Mouse (Mus musculus): ENCODE data around the gene Cpsf6. TPM values are rescaled to one million over a fixed set of nuclear protein-coding genes. Genes with fewer than 3 reads are reported as not detected.

The Cpsf6 gene
- polyA plus RNA-seq, 1 experiment, result 12.6 TPM

- Histone ChIP-seq H3K4me3 (ENCODE audit: insufficient read depth, low read depth, low read length) (no peak overlapping the region), H3K27ac (replicated peaks; ENCODE audit: low read depth, low read length) (no peak overlapping the region), H3K4me1 (ENCODE audit: control insufficient read depth, insufficient read depth, insufficient read length, low read length) (no peaks in the 10 kb centered on the region)
These were observed 28.9 kb upstream of the Cpsf6 start for GRCm38 (mm10) chr10:117408545-117409372.

- H3K27ac ChIP-seq (replicated peaks; ENCODE audit: low read depth, low read length), result no peak overlapping the region
- no peak overlapping the region for H3K4me3 ChIP-seq (ENCODE audit: insufficient read depth, low read depth, low read length)
- H3K4me1 ChIP-seq (ENCODE audit: control insufficient read depth, insufficient read depth, insufficient read length, low read length), result no peaks in the 10 kb centered on the region
These were observed 28.0 kb upstream of the Cpsf6 start for GRCm38 (mm10) chr10:117407734-117408288.

- Histone ChIP-seq H3K4me1 (ENCODE audit: control insufficient read depth, insufficient read depth, insufficient read length, low read length) (no peaks in the 10 kb centered on the region), H3K27ac (replicated peaks; ENCODE audit: low read depth, low read length) (no peak overlapping the region), H3K4me3 (ENCODE audit: insufficient read depth, low read depth, low read length) (no peak overlapping the region)
These were observed 27.3 kb upstream of the Cpsf6 start for GRCm38 (mm10) chr10:117406843-117407733.

- Histone ChIP-seq H3K4me3 (ENCODE audit: insufficient read depth, low read depth, low read length) (no peak overlapping the region), H3K27ac (replicated peaks; ENCODE audit: low read depth, low read length) (no peak overlapping the region), H3K4me1 (ENCODE audit: control insufficient read depth, insufficient read depth, insufficient read length, low read length) (no peaks in the 10 kb centered on the region)
These were observed 26.4 kb upstream of the Cpsf6 start for GRCm38 (mm10) chr10:117406283-117406588.

- Histone ChIP-seq H3K4me3 (ENCODE audit: insufficient read depth, low read depth, low read length) (no peak overlapping the region), H3K4me1 (ENCODE audit: control insufficient read depth, insufficient read depth, insufficient read length, low read length) (no peaks in the 10 kb centered on the region), H3K27ac (replicated peaks; ENCODE audit: low read depth, low read length) (no peak overlapping the region)
These were observed 25.9 kb upstream of the Cpsf6 start for GRCm38 (mm10) chr10:117405526-117406282.

GRCm38 (mm10) chr10:117404384-117404783 is 24.6 kb upstream of the Cpsf6 start:
- no peak overlapping the region for H3K4me3 ChIP-seq (ENCODE audit: insufficient read depth, low read depth, low read length)

GRCm38 (mm10) chr10:117403344-117403953 is 23.6 kb upstream of the Cpsf6 start:
- Histone ChIP-seq H3K4me1 (ENCODE audit: control insufficient read depth, insufficient read depth, insufficient read length, low read length) (no peaks in the 10 kb centered on the region), H3K4me3 (ENCODE audit: insufficient read depth, low read depth, low read length) (no peak overlapping the region), H3K27ac (replicated peaks; ENCODE audit: low read depth, low read length) (no peak overlapping the region)

More at GRCm38 (mm10) chr10:117404384-117404783, 24.6 kb upstream of the Cpsf6 start:
- Histone ChIP-seq H3K4me1 (ENCODE audit: control insufficient read depth, insufficient read depth, insufficient read length, low read length) (no peaks in the 10 kb centered on the region), H3K27ac (replicated peaks; ENCODE audit: low read depth, low read length) (no peak overlapping the region)

- Histone ChIP-seq H3K4me1 (ENCODE audit: control insufficient read depth, insufficient read depth, insufficient read length, low read length) (no peaks in the 10 kb centered on the region), H3K27ac (replicated peaks; ENCODE audit: low read depth, low read length) (no peak overlapping the region), H3K4me3 (ENCODE audit: insufficient read depth, low read depth, low read length) (no peak overlapping the region)
These were observed 22.9 kb upstream of the Cpsf6 start for GRCm38 (mm10) chr10:117402403-117403333.

GRCm38 (mm10) chr10:117401364-117401763 is 21.5 kb upstream of the Cpsf6 start:
- Histone ChIP-seq H3K4me1 (ENCODE audit: control insufficient read depth, insufficient read depth, insufficient read length, low read length) (no peaks in the 10 kb centered on the region), H3K27ac (replicated peaks; ENCODE audit: low read depth, low read length) (no peak overlapping the region)

GRCm38 (mm10) chr10:117400246-117400954 is 20.6 kb upstream of the Cpsf6 start:
- Histone ChIP-seq H3K27ac (replicated peaks; ENCODE audit: low read depth, low read length) (no peak overlapping the region), H3K4me3 (ENCODE audit: insufficient read depth, low read depth, low read length) (no peak overlapping the region), H3K4me1 (ENCODE audit: control insufficient read depth, insufficient read depth, insufficient read length, low read length) (no peaks in the 10 kb centered on the region)

More at GRCm38 (mm10) chr10:117401364-117401763, 21.5 kb upstream of the Cpsf6 start:
- no peak overlapping the region for H3K4me3 ChIP-seq (ENCODE audit: insufficient read depth, low read depth, low read length)

GRCm38 (mm10) chr10:117399839-117400238 is 20.0 kb upstream of the Cpsf6 start:
- H3K27ac ChIP-seq (replicated peaks; ENCODE audit: low read depth, low read length), result no peak overlapping the region
- no peak overlapping the region for H3K4me3 ChIP-seq (ENCODE audit: insufficient read depth, low read depth, low read length)
- H3K4me1 ChIP-seq (ENCODE audit: control insufficient read depth, insufficient read depth, insufficient read length, low read length), result no peaks in the 10 kb centered on the region

GRCm38 (mm10) chr10:117399196-117399595 is 19.4 kb upstream of the Cpsf6 start:
- H3K4me1 ChIP-seq (ENCODE audit: control insufficient read depth, insufficient read depth, insufficient read length, low read length), result no peaks in the 10 kb centered on the region

More at GRCm38 (mm10) chr10:117399196-117399595, 19.4 kb upstream of the Cpsf6 start:
- no peak overlapping the region for H3K4me3 ChIP-seq (ENCODE audit: insufficient read depth, low read depth, low read length)
- H3K27ac ChIP-seq (replicated peaks; ENCODE audit: low read depth, low read length), result no peak overlapping the region

All from brown adipose tissue, adult 24 weeks (tissue).